Mouse (Mus musculus) thymus, adult 18-20 months (tissue): Measurements from ENCODE around the gene Coq10a.
A peak's percentile ranks its signal among the peaks of the same experiment; 100 is the strongest.

Source experiments
- DNase-seq, 2 experiments: peaks; one replicate each; pipeline ENCODE4 v3.0.0; 2022; ENCODE audit warnings: mixed read lengths in 2 of 2

Coq10a gene

GRCm38 (mm10) chr10:128382482-128382881 lies 13.7 kb upstream of the Coq10a start:
- DNase-seq = no peak

GRCm38 (mm10) chr10:128380565-128380964 lies 11.8 kb upstream of the Coq10a start:
- no peak for DNase-seq

GRCm38 (mm10) chr10:128379260-128379659 lies 10.5 kb upstream of the Coq10a start:
- no peak for DNase-seq

- no peak for DNase-seq
Measured at GRCm38 (mm10) chr10:128378462-128378861, 9.7 kb upstream of the Coq10a start.

GRCm38 (mm10) chr10:128377940-128378448 lies 9.2 kb upstream of the Coq10a start:
- DNase-seq = no peak

GRCm38 (mm10) chr10:128377222-128377939 lies 8.6 kb upstream of the Coq10a start:
- DNase-seq = peak; percentile 39 to 45

- peak; percentile 53 to 67 for DNase-seq
Measured at GRCm38 (mm10) chr10:128376455-128377211, 7.8 kb upstream of the Coq10a start, which contains the start of gene Ankrd52. Gene Ankrd52 (plus strand): TSS chr10:128377115.

- no peak for DNase-seq
Measured at GRCm38 (mm10) chr10:128376099-128376454, 7.3 kb upstream of the Coq10a start.

GRCm38 (mm10) chr10:128374393-128374792 lies 5.6 kb upstream of the Coq10a start:
- DNase-seq = no peak

- DNase-seq = no peak
Measured at GRCm38 (mm10) chr10:128372989-128373748, 4.4 kb upstream of the Coq10a start.

- no peak for DNase-seq
Measured at GRCm38 (mm10) chr10:128372142-128372541, 3.3 kb upstream of the Coq10a start.

GRCm38 (mm10) chr10:128370601-128371000 lies 1.8 kb upstream of the Coq10a start:
- no peak for DNase-seq

GRCm38 (mm10) chr10:128370021-128370420 lies 1.2 kb upstream of the Coq10a start:
- no peak for DNase-seq

- no peak for DNase-seq
Measured at GRCm38 (mm10) chr10:128369599-128369998, 802 bp upstream of the Coq10a start.

GRCm38 (mm10) chr10:128369218-128369543 lies 384 bp upstream of the Coq10a start:
- no peak for DNase-seq

- no peak for DNase-seq
Measured at GRCm38 (mm10) chr10:128367899-128368401, 847 bp downstream of the Coq10a start.

GRCm38 (mm10) chr10:128362568-128362967 lies 6.2 kb downstream of the Coq10a start:
- no peak for DNase-seq

- DNase-seq = no peak
Measured at GRCm38 (mm10) chr10:128361836-128362235, 7.0 kb downstream of the Coq10a start.

- DNase-seq = no peak
Measured at GRCm38 (mm10) chr10:128359226-128359625, 9.6 kb downstream of the Coq10a start.

- DNase-seq = no peak
Measured at GRCm38 (mm10) chr10:128358796-128359195, 10.0 kb downstream of the Coq10a start.

GRCm38 (mm10) chr10:128347541-128347940 lies 21.3 kb downstream of the Coq10a start:
- DNase-seq = no peak

- peak; percentile 60 to 79 for DNase-seq
Measured at GRCm38 (mm10) chr10:128344568-128345275, 24.1 kb downstream of the Coq10a start.
